Mouse (Mus musculus): ENCODE measurements around the gene E4f1. TPM values are rescaled to one million over a fixed set of nuclear protein-coding genes. Genes with fewer than 3 reads are reported as not detected.

Gene E4f1
- polyA plus RNA-seq, 1 experiment from 2014 or later: 54.0 TPM

DNA sequence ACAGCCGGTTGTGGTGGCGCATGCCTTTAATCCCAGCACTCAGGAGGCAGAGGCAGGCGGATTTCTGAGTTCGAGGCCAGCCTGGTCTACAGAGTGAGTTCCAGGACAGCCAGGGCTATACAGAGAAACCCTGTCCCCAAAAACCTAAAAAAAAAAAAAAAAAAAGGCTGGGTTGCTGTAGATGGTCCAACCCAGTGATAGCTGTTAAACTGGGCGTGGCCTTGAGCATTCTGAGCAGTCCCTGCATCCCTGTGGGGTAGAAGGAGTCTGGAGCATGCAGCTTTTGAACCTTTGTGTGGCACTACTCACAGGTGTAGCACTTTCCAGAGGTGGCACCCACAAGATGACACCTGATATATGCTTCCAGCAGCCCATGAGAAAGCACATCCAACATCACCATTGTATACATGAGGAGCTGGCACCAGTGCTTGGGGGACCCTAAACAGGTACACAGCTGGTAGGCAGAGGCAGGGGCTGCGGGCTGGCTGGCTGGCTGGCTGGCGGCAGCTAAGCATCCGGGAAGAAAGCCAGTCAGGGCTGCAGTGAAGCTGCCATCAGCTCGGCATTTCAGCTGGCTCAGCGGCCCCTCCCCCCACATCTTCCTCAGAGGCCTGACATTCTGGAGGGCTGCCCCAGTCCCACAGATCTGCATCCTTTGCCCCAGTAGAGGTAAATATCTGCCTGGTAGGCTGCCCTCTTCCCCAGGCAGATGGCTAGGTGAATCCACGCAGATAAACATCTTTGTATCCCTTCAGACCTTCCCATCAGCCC is 15.2 kb upstream of the E4f1 start:
- Histone ChIP-seq H3K4me3 (replicated peaks; ENCODE audit: low read length) (no peak overlapping the region), H3K27me3 (replicated peaks; ENCODE audit: control insufficient read depth, insufficient read depth, low read length) (no peaks in the 10 kb centered on the region), H3K9me3 (ENCODE audit: control insufficient read depth, low read length) (no peaks in the 10 kb centered on the region), H3K4me2 (ENCODE audit: low read length) (no peak overlapping the region), H3K4me1 (replicated peaks; ENCODE audit: control insufficient read depth, insufficient read depth, low read length) (peaks cover 24% of the 10 kb centered on the region), H3K9ac (replicated peaks; ENCODE audit: low read depth, low read length) (peak overlapping the region; percentile 31; the same call in 1 of the 2 replicates), H3K27ac (ENCODE audit: low read length) (peak overlapping the region; percentile 19; the same call in 1 of the 2 replicates), H3K36me3 (ENCODE audit: control insufficient read depth, insufficient read depth) (no peaks in the 10 kb centered on the region)
- WGBS: 45% methylated on average over 11 of the region's 11 CpGs
- peak; percentile 14; the same call in 1 of the 2 replicates for ATAC-seq

DNA sequence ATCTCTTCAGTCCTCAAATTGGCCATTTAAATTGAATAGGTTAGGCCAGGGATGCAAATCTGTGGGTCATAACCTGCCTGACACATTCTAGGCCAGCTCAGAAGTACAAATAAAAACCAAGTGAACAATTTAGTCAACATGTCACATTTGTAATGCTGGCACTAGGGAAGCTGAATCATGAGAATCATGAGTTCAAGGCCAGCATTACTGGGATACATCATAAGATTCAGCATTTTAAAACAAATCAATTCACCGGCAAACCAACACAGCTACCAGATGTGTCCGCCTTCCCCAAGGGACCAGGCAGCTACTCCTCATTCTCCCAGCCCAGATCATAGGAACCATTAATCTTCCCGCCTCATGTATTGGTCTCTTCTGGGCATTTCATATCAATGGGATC is 13.4 kb upstream of the E4f1 start:
- no peak overlapping the region for H3K4me3 ChIP-seq (replicated peaks; ENCODE audit: low read length)
- no peaks in the 10 kb centered on the region for H3K36me3 ChIP-seq (ENCODE audit: control insufficient read depth, insufficient read depth)
- H3K9me3 ChIP-seq (ENCODE audit: control insufficient read depth, low read length): no peaks in the 10 kb centered on the region
- no peak overlapping the region for H3K4me2 ChIP-seq (ENCODE audit: low read length)
- ATAC-seq: no peak
- no peak overlapping the region for H3K9ac ChIP-seq (replicated peaks; ENCODE audit: low read depth, low read length)
- H3K27me3 ChIP-seq (replicated peaks; ENCODE audit: control insufficient read depth, insufficient read depth, low read length): no peaks in the 10 kb centered on the region
- H3K4me1 ChIP-seq (replicated peaks; ENCODE audit: control insufficient read depth, insufficient read depth, low read length): peaks cover 14% of the 10 kb centered on the region
- no peak overlapping the region for H3K27ac ChIP-seq (ENCODE audit: low read length)
- WGBS: 94% methylated on average over 3 of the region's 3 CpGs

DNA sequence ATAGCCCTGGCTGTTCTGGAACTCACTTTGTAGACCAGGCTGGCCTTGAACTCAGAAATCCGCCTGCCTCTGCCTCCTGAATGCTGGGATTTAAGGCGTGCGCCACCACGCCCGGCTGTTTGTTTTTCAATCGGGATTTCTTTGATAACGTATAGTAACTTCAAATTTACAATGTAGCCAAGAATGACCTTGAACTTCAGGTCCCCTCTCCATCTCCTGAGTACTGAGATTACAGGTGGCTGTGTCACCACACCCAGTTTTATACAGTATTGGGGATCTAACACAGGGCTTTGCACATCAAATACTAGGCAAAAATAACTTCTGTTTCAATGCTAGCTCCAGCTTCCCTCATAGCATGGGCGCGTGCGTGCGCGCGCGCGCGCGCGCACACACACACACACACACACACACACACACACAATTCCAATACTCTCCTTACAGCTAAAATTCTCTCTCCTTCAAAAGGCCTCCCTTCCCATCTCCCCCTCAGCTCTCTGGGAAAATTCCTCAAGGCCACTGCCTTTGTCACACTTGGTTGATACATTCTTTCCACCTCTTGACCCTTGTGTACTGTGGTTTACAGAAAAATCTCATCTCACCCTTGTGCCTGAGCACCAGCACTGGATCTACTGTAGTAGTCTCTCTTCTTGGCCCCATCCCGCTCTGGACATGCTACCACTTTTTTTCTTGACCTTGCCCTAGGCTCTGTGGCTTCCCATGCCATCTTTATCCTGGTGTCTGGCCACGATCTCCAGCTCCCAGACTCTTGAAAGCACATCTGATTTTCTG is 11.1 kb upstream of the E4f1 start:
- H3K27ac ChIP-seq (ENCODE audit: low read length): no peak overlapping the region
- peaks cover 18% of the 10 kb centered on the region for H3K4me1 ChIP-seq (replicated peaks; ENCODE audit: control insufficient read depth, insufficient read depth, low read length)
- no peak overlapping the region for H3K4me2 ChIP-seq (ENCODE audit: low read length)
- 94% methylated on average over 20 of the region's 20 CpGs for WGBS
- H3K9ac ChIP-seq (replicated peaks; ENCODE audit: low read depth, low read length): no peak overlapping the region
- H3K9me3 ChIP-seq (ENCODE audit: control insufficient read depth, low read length): no peaks in the 10 kb centered on the region
- ATAC-seq: no peak
- 0 out of 2 replicates have a peak, but pooled peaks cover 2% of the 10 kb centered on the region for H3K36me3 ChIP-seq (ENCODE audit: control insufficient read depth, insufficient read depth)
- H3K4me3 ChIP-seq (replicated peaks; ENCODE audit: low read length): no peak overlapping the region
- H3K27me3 ChIP-seq (replicated peaks; ENCODE audit: control insufficient read depth, insufficient read depth, low read length): no peaks in the 10 kb centered on the region

DNA sequence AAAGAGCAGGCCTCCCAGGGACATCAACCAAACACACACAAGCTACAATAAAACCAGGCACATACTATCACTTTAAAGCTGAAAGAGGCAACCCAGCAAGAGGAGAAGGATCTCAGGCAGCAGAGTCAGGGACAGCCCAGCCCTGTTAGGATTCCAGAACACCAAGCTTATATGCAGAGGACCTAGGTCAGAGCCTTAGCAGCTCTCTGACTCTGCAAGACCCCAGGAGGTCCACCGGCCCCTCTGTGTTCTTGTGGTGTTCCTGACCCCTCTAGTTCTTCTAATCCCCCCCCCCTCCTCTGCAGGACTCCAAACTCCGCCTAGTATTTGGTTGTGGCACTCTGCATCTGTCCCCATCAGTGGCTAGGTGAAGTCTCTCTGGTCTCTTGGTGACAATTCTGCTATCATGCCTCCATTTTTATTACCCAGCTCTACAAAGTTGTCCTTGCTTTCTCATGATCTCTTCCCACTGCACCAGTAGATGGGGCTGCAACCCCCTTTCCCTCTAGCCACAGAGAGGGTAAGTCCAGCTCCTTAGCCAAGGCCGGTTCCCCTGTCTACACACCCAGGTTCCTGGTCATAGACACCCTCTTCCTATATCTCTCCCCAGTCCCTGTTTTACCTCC is 10.2 kb upstream of the E4f1 start:
- Histone ChIP-seq H3K4me2 (ENCODE audit: low read length) (no peak overlapping the region), H3K27me3 (replicated peaks; ENCODE audit: control insufficient read depth, insufficient read depth, low read length) (no peaks in the 10 kb centered on the region), H3K27ac (ENCODE audit: low read length) (no peak overlapping the region), H3K4me1 (replicated peaks; ENCODE audit: control insufficient read depth, insufficient read depth, low read length) (peaks cover 15% of the 10 kb centered on the region), H3K9me3 (ENCODE audit: control insufficient read depth, low read length) (no peaks in the 10 kb centered on the region), H3K36me3 (ENCODE audit: control insufficient read depth, insufficient read depth) (peaks cover 9% of the 10 kb centered on the region), H3K4me3 (replicated peaks; ENCODE audit: low read length) (no peak overlapping the region), H3K9ac (replicated peaks; ENCODE audit: low read depth, low read length) (no peak overlapping the region)
- 45% methylated on average over 3 of the region's 3 CpGs for WGBS
- no peak for ATAC-seq

DNA sequence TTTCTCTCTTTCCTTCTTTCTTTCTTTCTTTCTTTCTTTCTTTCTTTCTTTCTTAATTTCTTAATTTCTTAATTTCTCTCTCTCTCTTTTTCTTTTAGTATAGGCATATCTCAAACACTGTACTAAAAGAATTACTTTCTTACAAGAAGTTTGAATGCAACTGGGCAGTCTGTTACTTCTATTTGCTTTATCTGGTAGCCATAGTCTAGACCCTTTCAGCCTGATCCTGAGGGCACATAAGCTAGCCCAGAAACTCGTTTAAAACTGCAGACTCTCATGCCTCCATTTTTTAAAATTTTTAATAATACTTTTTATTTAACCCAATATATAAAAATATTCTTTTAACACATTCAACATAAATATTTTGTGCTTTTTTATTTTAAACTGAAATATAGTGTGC is 9.3 kb upstream of the E4f1 start:
- Histone ChIP-seq H3K9me3 (ENCODE audit: control insufficient read depth, low read length) (no peaks in the 10 kb centered on the region), H3K4me1 (replicated peaks; ENCODE audit: control insufficient read depth, insufficient read depth, low read length) (peaks cover 12% of the 10 kb centered on the region), H3K4me3 (replicated peaks; ENCODE audit: low read length) (peak overlapping the region; percentile 79), H3K9ac (replicated peaks; ENCODE audit: low read depth, low read length) (no peak overlapping the region), H3K27me3 (replicated peaks; ENCODE audit: control insufficient read depth, insufficient read depth, low read length) (no peaks in the 10 kb centered on the region), H3K4me2 (ENCODE audit: low read length) (peak overlapping the region; percentile 48), H3K36me3 (ENCODE audit: control insufficient read depth, insufficient read depth) (peaks cover 9% of the 10 kb centered on the region), H3K27ac (ENCODE audit: low read length) (no peak overlapping the region; the same call in 1 of the 2 replicates)
- ATAC-seq: no peak
- 24% methylated on average over 1 of the region's 1 CpGs for WGBS

DNA sequence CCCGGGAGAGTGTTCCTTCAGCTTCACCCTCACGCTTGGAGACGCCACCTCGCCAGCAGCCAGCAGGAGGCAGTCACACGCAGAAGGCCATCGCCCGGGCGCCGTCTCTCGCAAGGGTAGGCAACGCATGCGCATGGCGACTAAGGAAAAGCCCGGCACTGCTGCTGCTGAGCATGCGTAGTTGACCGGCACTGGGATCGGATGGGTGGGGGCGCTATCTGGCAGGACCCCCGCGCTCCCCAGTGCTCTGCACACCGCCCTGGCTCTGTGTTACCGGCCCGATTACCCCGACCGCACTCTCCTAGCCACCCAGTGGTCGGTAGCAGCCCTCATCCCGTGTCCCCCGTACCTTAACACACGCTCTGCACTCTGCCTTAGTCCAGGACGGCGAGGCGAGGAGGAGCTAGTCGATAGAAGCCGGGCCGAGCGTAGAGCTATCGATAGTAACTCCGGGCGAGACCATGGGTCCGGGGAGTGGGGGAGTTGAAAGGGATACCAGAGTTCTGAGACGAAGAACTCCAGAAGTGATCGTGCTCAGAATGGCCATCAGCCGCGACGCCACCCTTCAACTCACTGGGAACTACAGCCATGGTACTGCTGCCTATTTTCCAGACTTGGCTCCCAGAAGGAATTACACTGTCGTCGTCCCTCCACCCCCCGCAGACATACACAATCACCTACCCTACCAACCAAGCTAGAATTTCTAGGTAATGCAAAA is 8.7 kb upstream of the E4f1 start, which contains the start of gene Mlst8:
TSS of gene Mlst8 (minus strand) at position 416 of the 718 bp plus-strand sequence.
- no peaks in the 10 kb centered on the region for H3K27me3 ChIP-seq (replicated peaks; ENCODE audit: control insufficient read depth, insufficient read depth, low read length)
- peak within 1 kb of the TSS; percentile 76 for H3K4me2 ChIP-seq (ENCODE audit: low read length)
- no peaks in the 10 kb centered on the region for H3K9me3 ChIP-seq (ENCODE audit: control insufficient read depth, low read length)
- WGBS: under 1% methylated on average over 48 of the region's 48 CpGs
- peaks cover 9% of the 10 kb centered on the region for H3K36me3 ChIP-seq (ENCODE audit: control insufficient read depth, insufficient read depth)
- H3K4me3 ChIP-seq (replicated peaks; ENCODE audit: low read length): peak within 1 kb of the TSS; percentile 79
- peak within 1 kb of the TSS; percentile 97 for H3K27ac ChIP-seq (ENCODE audit: low read length)
- H3K4me1 ChIP-seq (replicated peaks; ENCODE audit: control insufficient read depth, insufficient read depth, low read length): peaks cover 12% of the 10 kb centered on the region
- H3K9ac ChIP-seq (replicated peaks; ENCODE audit: low read depth, low read length): peak within 1 kb of the TSS; percentile 93
- peak; percentile 96 for ATAC-seq

DNA sequence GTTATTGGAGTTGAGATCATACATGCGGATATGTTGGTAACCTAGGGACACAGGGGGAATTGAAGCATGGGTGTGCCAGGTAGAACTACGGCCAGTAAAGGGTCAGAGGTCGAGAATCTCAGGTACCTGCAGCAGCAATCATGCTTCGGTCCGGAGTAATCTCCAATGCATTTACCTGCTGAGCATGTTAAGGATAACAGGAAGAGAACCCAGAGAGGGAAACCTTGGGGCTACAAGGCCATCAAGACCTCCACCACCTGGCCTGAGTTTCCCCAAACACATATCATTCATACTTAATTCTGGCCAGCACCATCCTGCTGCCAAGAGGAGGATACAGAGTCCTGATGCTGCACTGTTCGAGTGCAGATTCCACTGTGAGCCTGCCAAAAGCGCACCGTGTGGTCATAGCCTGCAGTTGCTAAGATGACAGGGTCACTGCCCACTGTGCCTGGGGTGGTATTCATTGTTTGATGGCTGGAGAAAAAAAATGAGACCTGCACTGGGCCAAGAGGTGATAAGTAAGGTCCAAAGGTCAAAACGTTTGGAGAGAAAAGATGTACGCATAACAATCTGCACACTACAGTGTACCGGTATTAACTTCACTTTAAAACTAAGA is 8.0 kb upstream of the E4f1 start:
- Histone ChIP-seq H3K9ac (replicated peaks; ENCODE audit: low read depth, low read length) (peak overlapping the region; percentile 93), H3K4me2 (ENCODE audit: low read length) (peak overlapping the region; percentile 76), H3K9me3 (ENCODE audit: control insufficient read depth, low read length) (no peaks in the 10 kb centered on the region), H3K4me1 (replicated peaks; ENCODE audit: control insufficient read depth, insufficient read depth, low read length) (peaks cover 12% of the 10 kb centered on the region), H3K27ac (ENCODE audit: low read length) (no peak overlapping the region; the same call in 1 of the 2 replicates), H3K27me3 (replicated peaks; ENCODE audit: control insufficient read depth, insufficient read depth, low read length) (no peaks in the 10 kb centered on the region), H3K4me3 (replicated peaks; ENCODE audit: low read length) (peak overlapping the region; percentile 79), H3K36me3 (ENCODE audit: control insufficient read depth, insufficient read depth) (peaks cover 9% of the 10 kb centered on the region)
- peak; percentile 13 for ATAC-seq
- 51% methylated on average over 11 of the region's 11 CpGs for WGBS

DNA sequence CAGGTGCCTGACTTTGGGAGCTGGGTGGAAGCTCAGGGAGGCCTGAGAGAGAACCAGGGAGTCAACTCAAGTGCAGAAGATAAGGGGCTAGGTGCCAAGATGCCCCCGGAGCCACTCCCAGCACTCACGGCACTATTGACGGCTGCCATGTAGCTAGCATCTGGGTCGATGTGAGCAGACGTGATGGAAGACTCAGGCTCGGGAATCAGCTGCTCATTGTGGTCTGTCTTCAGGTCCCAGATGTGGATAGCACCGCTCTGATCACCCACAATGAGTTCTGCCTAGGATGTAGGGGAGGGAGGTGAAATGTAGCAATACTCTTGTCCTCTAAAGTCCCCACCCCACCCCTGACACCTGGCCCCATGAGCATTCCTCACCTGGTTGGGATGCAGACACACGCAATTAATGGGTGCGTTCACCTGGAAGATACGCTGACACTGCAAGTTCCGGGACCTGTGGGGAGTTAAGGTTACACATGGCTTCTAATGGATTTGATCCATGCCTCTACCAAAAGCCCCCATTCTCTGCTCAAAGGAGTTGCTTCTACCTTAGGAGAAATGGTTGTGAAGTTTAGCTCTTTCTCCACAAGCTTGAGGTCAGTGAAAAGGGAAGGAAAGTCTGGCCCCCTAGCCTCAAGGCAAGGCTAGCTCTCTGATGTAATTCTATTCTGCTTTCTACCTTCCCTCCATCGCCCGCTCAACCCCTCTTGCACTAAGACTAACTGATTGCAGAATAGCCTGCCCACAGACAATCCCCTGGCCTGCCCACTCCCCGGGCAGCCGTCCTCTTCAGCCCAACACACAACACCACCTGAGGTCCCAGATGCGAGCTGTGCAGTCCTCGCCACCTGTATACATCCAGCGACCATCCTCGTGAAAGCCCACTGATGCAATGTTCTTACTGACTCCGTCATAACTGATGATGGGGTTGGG is 7.2 kb upstream of the E4f1 start:
- 91% methylated on average over 20 of the region's 20 CpGs for WGBS
- H3K27ac ChIP-seq (ENCODE audit: low read length): no peak overlapping the region
- H3K4me2 ChIP-seq (ENCODE audit: low read length): no peak overlapping the region
- no peak for ATAC-seq
- H3K4me1 ChIP-seq (replicated peaks; ENCODE audit: control insufficient read depth, insufficient read depth, low read length): peaks cover 18% of the 10 kb centered on the region
- H3K27me3 ChIP-seq (replicated peaks; ENCODE audit: control insufficient read depth, insufficient read depth, low read length): no peaks in the 10 kb centered on the region
- H3K4me3 ChIP-seq (replicated peaks; ENCODE audit: low read length): no peak overlapping the region
- no peak overlapping the region for H3K9ac ChIP-seq (replicated peaks; ENCODE audit: low read depth, low read length)
- H3K36me3 ChIP-seq (ENCODE audit: control insufficient read depth, insufficient read depth): peaks cover 9% of the 10 kb centered on the region
- no peaks in the 10 kb centered on the region for H3K9me3 ChIP-seq (ENCODE audit: control insufficient read depth, low read length)
